Mouse (Mus musculus) G1E (cell line): ENCODE results near the gene Pidd1.

Experiments
- CTCF ChIP-seq: IDR thresholded peaks from 2 replicates; pipeline ENCODE4 v1.5.1; 2012; ENCODE audit warnings: low read depth, low read length, inconsistent platforms, mixed read lengths
- GATA1 ChIP-seq: IDR thresholded peaks from 2 replicates; pipeline ENCODE4 v1.6.1; 2012; ENCODE audit warnings: borderline replicate concordance, low read length, inconsistent platforms, mixed read lengths
- GATA2 ChIP-seq: IDR thresholded peaks from 2 replicates; pipeline ENCODE4 v1.6.1; 2012; ENCODE audit warnings: low read depth, low read length, inconsistent platforms, borderline replicate concordance
- POLR2AphosphoS5 ChIP-seq: IDR thresholded peaks from 2 replicates; pipeline ENCODE4 v1.6.1; 2012; ENCODE audit warnings: low read depth, low read length, inconsistent platforms; ENCODE audit not compliant: insufficient replicate concordance
- TAL1 ChIP-seq: conservative IDR thresholded peaks from 2 replicates; pipeline ENCODE4 v1.6.1; 2012; ENCODE audit warnings: low read depth, low read length, inconsistent platforms, mixed read lengths

GRCm38 (mm10) chr7:141463824-141464602, 20.2 kb upstream of the Pidd1 start:
- no peak for TF ChIP-seq CTCF
- no peak for TF ChIP-seq TAL1
- TF ChIP-seq GATA1, result no peak
- no peak for TF ChIP-seq POLR2AphosphoS5
- TF ChIP-seq GATA2, result no peak
